Mouse (Mus musculus) monocyte, adult 5-6 weeks (primary cell): ENCODE data around the gene Lrfn4. TPM values are rescaled to one million over a fixed set of nuclear protein-coding genes. Genes with fewer than 3 reads are reported as not detected.
"Not testable (repeated sequence)": the region's sequence is repeated elsewhere in the genome, so short reads cannot be mapped to it uniquely, and the experiment has no call there.

ENCODE experiments used
- ATAC-seq: fragments of 153-309, 156-312 bp; replicated peaks from 2 replicates; pipeline ENCODE4 v1.8.0; 2017; ENCODE audit warnings: mild to moderate bottlenecking; ENCODE audit not compliant: low TSS enrichment, insufficient number of reproducible peaks, severe bottlenecking, poor library complexity, low FRiP score
- total RNA-seq: library from RNA; stranded (forward); fragments of 200-1000, 200-491, 200-594 nt; gene quantifications from 3 replicates; pipeline ENCODE4 v1.2.3, GENCODE M21; 2017

Lrfn4 gene
- total RNA-seq, 1 experiment from 2014 or later = not detected

DNA sequence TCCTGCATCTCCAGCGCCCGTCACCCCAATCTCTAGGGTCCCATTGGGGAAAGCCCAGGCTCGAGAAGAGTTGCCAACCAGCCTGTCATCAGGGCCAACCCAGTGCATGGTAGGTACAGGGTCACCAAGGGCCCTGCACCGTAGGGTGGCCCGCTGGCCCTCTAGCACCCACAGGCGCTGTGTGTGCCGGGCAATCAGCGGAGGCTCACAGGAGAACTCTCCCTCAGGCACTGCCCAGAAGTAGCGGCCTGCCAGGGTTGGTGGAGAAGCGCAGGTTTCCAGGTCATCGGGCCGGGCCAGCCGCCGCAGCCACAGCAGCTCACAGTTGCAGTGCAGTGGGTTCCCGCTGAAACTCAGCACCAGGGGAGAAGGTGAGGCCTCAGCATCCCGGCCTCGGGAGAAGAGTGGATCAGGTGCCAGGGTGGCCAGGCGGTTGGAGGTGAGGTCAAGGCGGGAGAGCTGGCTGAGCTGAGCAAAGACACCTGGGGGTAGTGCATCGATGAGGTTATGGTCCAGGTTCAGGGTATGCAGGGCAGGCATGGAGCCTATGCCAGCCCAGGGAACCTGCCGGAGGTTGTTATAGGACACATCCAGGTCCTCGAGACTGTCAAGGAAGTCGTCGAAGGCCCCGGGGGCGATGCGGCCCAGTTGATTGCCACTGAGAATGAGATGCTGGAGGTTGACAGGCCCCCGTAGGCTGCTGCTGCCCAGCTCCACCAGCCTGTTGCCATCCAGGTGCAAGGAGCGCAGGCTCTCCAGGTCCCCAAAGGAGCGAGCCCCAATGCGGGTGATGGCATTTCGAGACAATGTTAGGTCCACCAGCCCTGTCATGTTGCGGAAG, 1.8 kb downstream of the Lrfn4 start:
- no peak for ATAC-seq

- ATAC-seq = no peak
Observed at GRCm38 (mm10) chr19:4612181-4612961, 3.1 kb downstream of the Lrfn4 start.

DNA sequence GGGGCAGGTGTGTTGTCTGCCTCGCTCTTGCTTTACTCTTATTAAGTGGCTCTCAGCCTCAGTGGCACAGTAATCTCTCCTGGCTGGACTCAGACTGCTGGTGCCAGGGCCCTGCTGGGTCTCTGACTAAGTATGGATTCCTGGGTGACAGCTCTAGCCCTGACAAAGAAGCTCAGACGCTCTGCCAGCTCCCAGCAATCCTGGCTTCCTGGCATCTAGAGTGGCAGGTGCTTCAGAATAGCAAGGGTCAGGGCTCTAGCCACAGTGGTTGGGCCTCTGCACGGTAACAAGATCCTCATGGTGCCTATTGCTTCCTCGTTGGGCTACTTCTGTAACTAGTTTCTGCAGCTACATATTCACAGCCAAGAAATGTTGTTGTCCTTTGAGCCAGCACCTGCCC, 5.4 kb downstream of the Lrfn4 start:
- ATAC-seq = no peak

DNA sequence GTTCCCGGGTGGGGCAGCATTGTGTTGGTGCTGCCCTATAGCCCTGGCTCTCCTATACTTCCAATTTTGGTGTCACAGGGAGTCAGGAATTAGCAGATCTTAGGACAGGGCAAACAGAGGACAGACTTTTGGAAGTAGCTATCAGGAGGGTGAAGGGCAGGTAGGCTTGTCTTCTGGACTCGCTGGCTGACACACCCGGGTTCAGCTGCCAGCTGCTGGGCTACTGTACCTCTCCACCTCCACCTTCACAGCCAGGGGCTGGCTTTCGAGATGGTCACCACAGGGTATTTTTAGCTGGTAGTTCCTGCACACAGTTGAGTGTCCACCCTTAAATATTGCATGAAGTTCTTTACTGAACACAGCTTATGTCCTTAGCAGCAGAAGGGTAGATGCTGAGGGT, 7.0 kb downstream of the Lrfn4 start:
- ATAC-seq = no peak

DNA sequence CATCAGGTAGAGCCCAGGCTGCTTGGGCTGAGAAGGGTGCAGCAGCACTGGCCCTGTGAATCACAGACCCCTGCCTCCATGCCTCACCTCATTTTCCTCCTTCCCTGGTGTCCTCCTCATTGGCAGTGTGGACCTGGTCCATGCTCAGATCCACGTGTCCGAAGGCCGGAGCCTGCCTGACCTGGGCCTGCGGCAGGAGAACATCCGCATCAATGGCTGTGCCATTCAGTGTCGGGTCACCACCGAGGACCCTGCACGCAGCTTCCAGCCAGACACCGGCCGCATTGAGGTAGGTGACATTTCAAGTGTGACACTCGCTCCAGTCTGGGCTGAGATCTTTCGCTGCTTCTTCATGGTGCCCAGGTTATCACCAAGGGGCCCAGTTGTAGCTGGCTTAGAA, 8.1 kb downstream of the Lrfn4 start:
- ATAC-seq = no peak; the same call in 1 of the 2 replicates

- ATAC-seq = no peak
Observed at GRCm38 (mm10) chr19:4605654-4606053, 9.8 kb downstream of the Lrfn4 start.

DNA sequence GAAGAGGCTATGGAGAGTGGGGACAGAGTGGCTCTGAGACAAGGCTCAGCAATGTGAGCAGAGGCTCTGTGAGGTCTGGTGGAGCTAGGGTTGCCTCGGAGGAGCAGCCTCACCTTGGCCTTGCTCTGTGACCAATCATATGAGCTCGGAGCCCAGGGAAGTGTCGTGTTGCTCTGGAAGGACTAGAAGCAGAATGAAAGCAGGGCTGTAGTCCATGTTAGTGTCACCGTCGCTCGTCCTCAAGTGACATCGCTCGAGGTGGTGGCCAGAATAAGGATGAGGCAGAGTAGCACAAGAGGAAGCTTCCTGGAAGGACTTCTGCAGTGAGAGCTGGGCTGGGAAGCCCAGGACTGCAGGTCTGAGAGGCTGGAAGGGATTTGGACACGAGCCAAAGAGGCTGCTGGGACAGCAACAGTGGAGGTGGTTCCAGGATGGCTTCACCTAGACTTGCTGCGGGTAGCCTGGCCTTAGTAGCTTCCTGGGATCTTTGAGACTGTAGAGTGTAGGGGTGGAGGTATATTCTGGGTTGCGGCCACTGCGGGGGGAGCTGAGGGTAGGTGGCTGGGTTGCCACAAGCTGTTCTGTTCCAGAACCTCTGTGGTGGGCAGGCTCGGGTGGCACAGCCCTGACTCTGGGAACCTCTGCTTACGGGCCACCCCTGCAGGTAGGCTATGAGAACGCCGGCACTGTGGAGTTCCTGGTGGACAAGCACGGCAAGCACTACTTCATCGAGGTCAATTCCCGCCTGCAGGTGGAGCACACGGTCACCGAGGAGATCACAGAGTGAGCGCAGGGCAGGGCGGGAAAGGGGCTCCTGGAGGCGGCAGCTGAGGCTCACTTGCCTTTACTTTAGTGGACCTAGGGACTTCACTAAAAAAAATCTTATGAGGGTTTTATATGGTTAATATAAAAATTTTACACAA, 11.4 kb downstream of the Lrfn4 start:
- no peak for ATAC-seq

DNA sequence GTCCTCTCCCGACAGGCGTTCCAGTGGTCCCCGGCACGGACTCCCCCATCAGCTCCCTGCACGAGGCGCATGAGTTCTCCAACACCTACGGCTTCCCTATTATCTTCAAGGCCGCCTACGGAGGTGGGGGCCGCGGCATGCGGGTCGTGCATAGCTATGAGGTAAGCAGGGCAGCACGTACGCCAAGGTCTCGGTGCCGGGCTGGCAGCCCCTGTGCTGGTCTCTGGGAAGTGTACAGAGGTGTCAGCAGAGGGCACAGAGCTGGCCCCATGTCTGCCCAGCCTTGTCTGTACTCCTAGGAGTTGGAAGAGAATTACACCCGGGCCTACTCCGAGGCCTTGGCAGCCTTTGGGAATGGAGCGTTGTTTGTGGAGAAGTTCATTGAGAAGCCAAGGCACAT, 13.0 kb downstream of the Lrfn4 start:
- no peak for ATAC-seq

DNA sequence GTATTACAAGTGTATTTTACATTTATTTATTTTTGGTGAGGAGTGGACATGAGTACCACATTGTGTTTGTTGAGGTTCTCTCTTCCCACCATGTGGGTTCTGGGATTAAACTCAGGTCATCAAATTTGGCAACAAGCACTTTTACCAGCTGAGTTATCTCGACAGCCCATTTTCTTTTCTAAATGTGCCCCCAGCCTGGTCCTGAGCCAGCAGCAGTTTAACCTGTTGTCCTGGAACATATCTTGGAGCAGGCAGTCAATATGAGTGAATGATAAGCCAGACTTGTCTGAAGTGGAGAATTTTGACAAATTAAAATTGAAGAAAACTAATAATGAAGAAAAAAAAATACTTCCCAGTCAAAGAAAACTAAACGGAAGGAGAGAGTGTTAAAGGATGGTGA, 19.4 kb downstream of the Lrfn4 start:
- ATAC-seq = no peak

DNA sequence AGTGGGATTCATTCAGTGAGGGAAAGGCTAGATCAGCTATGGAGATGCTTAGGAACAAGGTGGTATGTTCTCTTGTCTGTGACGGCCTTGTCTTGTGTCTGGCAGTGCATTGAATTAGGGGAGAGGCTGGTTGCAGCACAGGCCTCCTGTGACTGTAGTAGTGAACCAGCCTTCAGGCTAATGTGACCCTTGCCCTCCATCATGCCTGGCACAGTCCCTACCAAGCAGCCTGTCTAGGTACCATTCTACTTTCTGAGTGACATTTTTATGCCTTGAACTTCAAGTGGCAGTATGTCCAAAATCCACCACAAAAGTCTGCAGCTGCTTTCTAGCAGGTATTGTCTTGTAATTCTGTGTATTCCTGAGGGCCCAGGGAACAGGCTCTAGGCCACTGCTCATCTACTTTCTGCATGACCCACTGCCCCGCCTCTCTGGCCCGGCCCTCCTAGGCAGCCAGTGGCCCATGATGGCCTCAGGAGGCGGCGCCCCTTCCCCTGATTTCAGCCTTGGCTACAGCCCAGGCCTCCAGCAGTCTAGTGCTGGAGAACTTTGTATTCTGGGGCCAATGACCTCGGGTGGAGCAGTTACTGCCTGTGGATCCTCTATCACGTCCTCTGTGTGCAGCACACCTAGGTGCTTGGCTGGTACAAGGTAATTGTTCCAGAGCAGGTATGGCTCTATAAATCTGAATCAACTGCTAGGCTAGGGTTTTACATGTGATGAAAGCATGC, 21.5 kb downstream of the Lrfn4 start:
- no peak for ATAC-seq

- no peak for ATAC-seq
Observed at GRCm38 (mm10) chr19:4590025-4590424, 25.4 kb downstream of the Lrfn4 start.

DNA sequence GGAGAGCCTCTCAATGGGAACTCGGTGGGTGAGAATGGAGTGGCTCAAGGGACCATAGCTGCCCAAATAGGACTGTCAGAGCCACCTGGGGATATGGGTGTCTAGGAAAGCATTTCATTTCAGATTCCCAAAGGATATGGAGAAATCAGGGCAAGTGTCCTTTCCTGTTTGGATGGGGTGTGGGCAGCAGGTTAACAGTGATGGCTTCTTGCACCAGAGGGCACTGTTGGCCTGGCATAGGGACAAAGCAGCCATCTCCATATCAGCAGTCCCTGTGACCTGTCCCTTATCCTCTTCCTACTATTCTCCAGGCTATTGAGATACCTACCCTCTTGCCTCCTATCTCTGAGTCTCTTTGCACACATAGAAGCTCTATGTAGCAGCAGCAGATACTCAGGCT, 26.4 kb downstream of the Lrfn4 start:
- no peak for ATAC-seq

GRCm38 (mm10) chr19:4588430-4588829, 27.0 kb downstream of the Lrfn4 start:
- ATAC-seq = no peak

GRCm38 (mm10) chr19:4587426-4587825, 28.0 kb downstream of the Lrfn4 start:
- ATAC-seq = no peak

DNA sequence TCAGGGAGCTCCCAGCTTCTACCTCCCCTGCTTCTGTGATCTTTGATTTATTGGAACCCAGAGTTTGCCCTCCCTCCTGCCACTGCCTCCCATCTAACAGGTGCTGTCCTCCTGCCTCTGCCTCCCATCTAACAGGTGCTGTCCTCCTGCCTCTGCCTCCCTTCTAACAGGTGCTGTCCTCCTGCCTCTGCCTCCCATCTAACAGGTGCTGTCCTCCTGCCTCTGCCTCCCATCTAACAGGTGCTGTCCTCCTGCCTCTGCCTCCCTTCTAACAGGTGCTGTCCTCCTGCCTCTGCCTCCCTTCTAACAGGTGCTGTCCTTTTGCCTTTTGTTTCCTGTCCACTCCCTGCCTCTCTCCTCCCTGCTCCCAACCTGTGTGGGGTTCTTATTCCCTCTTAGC, 28.7 kb downstream of the Lrfn4 start:
- not testable (repeated sequence) for ATAC-seq

- ATAC-seq = no peak
Observed at GRCm38 (mm10) chr19:4583856-4584255, 31.6 kb downstream of the Lrfn4 start.

GRCm38 (mm10) chr19:4579296-4579695, 36.2 kb downstream of the Lrfn4 start:
- ATAC-seq = no peak

DNA sequence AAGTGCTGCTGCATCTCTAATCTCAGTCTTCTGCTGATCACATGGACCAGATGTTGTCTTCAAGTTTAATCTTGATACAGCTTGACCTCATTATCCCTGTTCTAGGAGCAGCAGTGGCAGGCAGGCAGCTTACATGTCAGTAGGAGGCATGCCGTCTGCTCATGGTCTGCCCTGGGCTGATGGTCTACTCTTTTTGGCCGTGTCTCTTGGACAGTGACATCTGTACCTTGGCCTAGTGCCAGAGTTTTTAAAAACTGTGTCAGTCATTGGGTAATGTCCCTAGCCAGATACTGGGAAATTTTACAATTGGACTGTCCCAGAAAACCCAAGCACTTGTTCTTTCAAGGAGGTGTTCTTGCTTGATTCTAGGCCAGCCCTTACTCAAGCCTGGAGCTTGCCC, 36.7 kb downstream of the Lrfn4 start:
- ATAC-seq = no peak
